Mouse (Mus musculus) hindbrain, embryonic 16.5 days (tissue): ENCODE measurements around the gene Barhl1. TPM values are rescaled to one million over a fixed set of nuclear protein-coding genes. Genes with fewer than 3 reads are reported as not detected.

Source experiments
- ATAC-seq: fragments of 200-750 bp; cut with Nextera tagmentation; 2 replicates; pipeline ENCODE4 v1.8.0; 2017; ENCODE audit warnings: moderate TSS enrichment, moderate library complexity
- H3K27ac ChIP-seq: fragments of 300-500 bp; sonication (generic); 2 replicates; pipeline ENCODE4 v1.5.1; 2014; ENCODE audit warnings: low read depth, mild to moderate bottlenecking, control low read depth, low read length, moderate library complexity
- H3K27me3 ChIP-seq: fragments of 300-500 bp; sonication (generic); replicated peaks from 2 replicates; pipeline ENCODE4 v1.6.1; 2014; ENCODE audit warnings: low read length; ENCODE audit not compliant: control insufficient read depth, insufficient read depth
- H3K36me3 ChIP-seq: fragments of 300-500 bp; sonication (generic); 2 replicates; pipeline ENCODE4 v1.6.1; 2014; ENCODE audit warnings: mild to moderate bottlenecking, low read length, moderate library complexity, mixed read lengths; ENCODE audit not compliant: control insufficient read depth, insufficient read depth
- H3K4me1 ChIP-seq: fragments of 300-500 bp; sonication (generic); 2 replicates; pipeline ENCODE4 v1.6.1; 2014; ENCODE audit warnings: low read depth, low read length; ENCODE audit not compliant: control insufficient read depth, insufficient read depth
- H3K4me2 ChIP-seq: fragments of 300-500 bp; sonication (generic); 2 replicates; pipeline ENCODE4 v1.6.1; 2014; ENCODE audit warnings: mild to moderate bottlenecking, low read length, control low read depth, moderate library complexity
- H3K4me3 ChIP-seq: fragments of 300-500 bp; sonication (generic); 2 replicates; pipeline ENCODE4 v1.5.1; 2014; ENCODE audit warnings: mild to moderate bottlenecking, low read length, control low read depth, moderate library complexity
- H3K9ac ChIP-seq: fragments of 300-500 bp; sonication (generic); 2 replicates; pipeline ENCODE4 v1.6.1; 2014; ENCODE audit warnings: low read depth, mild to moderate bottlenecking, control low read depth, low read length, moderate library complexity
- H3K9me3 ChIP-seq: fragments of 300-500 bp; sonication (generic); 2 replicates; pipeline ENCODE4 v1.6.1; 2014; ENCODE audit warnings: mild to moderate bottlenecking, low read length, moderate library complexity; ENCODE audit not compliant: control insufficient read depth
- WGBS: fragments of 180-500 bp; shearing (Covaris S2); extraction: QIAGEN DNeasy Blood & Tissue Kit; methylation state at CpG from one replicate; pipeline ENCODE4 v1.1.7; 2014; 5-methylcytosine and 5-hydroxymethylcytosine counted together
- polyA plus RNA-seq: library from polyadenylated mRNA; unstranded; fragments of >200 nt; fragmentation: Nextera tagmentation; extraction: Ambion mirVana; gene quantifications from 2 replicates; pipeline ENCODE4 v1.2.1, GENCODE M21; 2015

Gene Barhl1
- polyA plus RNA-seq, 1 experiment from 2014 or later: 29.3 TPM

GRCm38 (mm10) chr2:28892796-28893195 is 23.7 kb downstream of the Barhl1 start:
- 10% methylated on average over 1 of the region's 1 CpGs for WGBS
- H3K4me2 ChIP-seq: no peak overlapping the region
- no peak overlapping the region for H3K27ac ChIP-seq

GRCm38 (mm10) chr2:28884914-28885313 is 31.6 kb downstream of the Barhl1 start:
- H3K36me3 ChIP-seq: peaks cover 11% of the 10 kb centered on the region; the same call in 1 of the 2 replicates
- no peak for ATAC-seq
- no peak overlapping the region for H3K27ac ChIP-seq
- 62% methylated on average over 4 of the region's 4 CpGs for WGBS
- H3K4me2 ChIP-seq: no peak overlapping the region
- no peak overlapping the region for H3K9ac ChIP-seq
- no peaks in the 10 kb centered on the region; the same call in 1 of the 2 replicates for H3K4me1 ChIP-seq
- no peaks in the 10 kb centered on the region for H3K9me3 ChIP-seq
- H3K27me3 ChIP-seq: no peaks in the 10 kb centered on the region
- H3K4me3 ChIP-seq: no peak overlapping the region

More at GRCm38 (mm10) chr2:28892796-28893195, 23.7 kb downstream of the Barhl1 start:
- Histone ChIP-seq H3K27me3 (no peaks in the 10 kb centered on the region), H3K4me1 (no peaks in the 10 kb centered on the region), H3K36me3 (no peaks in the 10 kb centered on the region), H3K9me3 (no peaks in the 10 kb centered on the region), H3K4me3 (no peak overlapping the region), H3K9ac (no peak overlapping the region)
- no peak for ATAC-seq

- Histone ChIP-seq H3K9ac (no peak overlapping the region), H3K4me1 (no peaks in the 10 kb centered on the region; the same call in 1 of the 2 replicates), H3K27me3 (no peaks in the 10 kb centered on the region), H3K4me3 (no peak overlapping the region), H3K4me2 (no peak overlapping the region), H3K27ac (0 out of 2 replicates have a peak overlapping the region, but pooled peaks have one; percentile 23), H3K9me3 (no peaks in the 10 kb centered on the region), H3K36me3 (peaks cover 11% of the 10 kb centered on the region; the same call in 1 of the 2 replicates)
- ATAC-seq: no peak
- 59% methylated on average over 6 of the region's 6 CpGs for WGBS
Measured at GRCm38 (mm10) chr2:28882826-28883485, 33.5 kb downstream of the Barhl1 start.

- Histone ChIP-seq H3K4me3 (no peak overlapping the region), H3K4me1 (no peaks in the 10 kb centered on the region; the same call in 1 of the 2 replicates), H3K27ac (no peak overlapping the region), H3K4me2 (no peak overlapping the region), H3K36me3 (peaks cover 7% of the 10 kb centered on the region; the same call in 1 of the 2 replicates), H3K9ac (no peak overlapping the region), H3K9me3 (no peaks in the 10 kb centered on the region), H3K27me3 (no peaks in the 10 kb centered on the region)
- WGBS: 84% methylated on average over 3 of the region's 3 CpGs
- no peak for ATAC-seq
Measured at GRCm38 (mm10) chr2:28882047-28882446, 34.4 kb downstream of the Barhl1 start.

- Histone ChIP-seq H3K4me1 (no peaks in the 10 kb centered on the region; the same call in 1 of the 2 replicates), H3K9me3 (no peaks in the 10 kb centered on the region), H3K36me3 (peaks cover 8% of the 10 kb centered on the region), H3K27me3 (no peaks in the 10 kb centered on the region), H3K4me3 (no peak overlapping the region), H3K4me2 (no peak overlapping the region), H3K27ac (no peak overlapping the region), H3K9ac (no peak overlapping the region)
- peak; percentile 34; the same call in 1 of the 2 replicates for ATAC-seq
- 71% methylated on average over 3 of the region's 3 CpGs for WGBS
Measured at GRCm38 (mm10) chr2:28881275-28881674, 35.2 kb downstream of the Barhl1 start.

- ATAC-seq: no peak
- H3K4me2 ChIP-seq: no peak overlapping the region
- H3K27me3 ChIP-seq: no peaks in the 10 kb centered on the region
- H3K4me3 ChIP-seq: no peak overlapping the region
- no peaks in the 10 kb centered on the region for H3K4me1 ChIP-seq
- H3K9me3 ChIP-seq: no peaks in the 10 kb centered on the region
- H3K27ac ChIP-seq: no peak overlapping the region
- H3K9ac ChIP-seq: no peak overlapping the region
- peaks cover 10% of the 10 kb centered on the region; the same call in 1 of the 2 replicates for H3K36me3 ChIP-seq
- WGBS: 77% methylated on average over 11 of the region's 11 CpGs
Measured at GRCm38 (mm10) chr2:28875554-28875953, 40.9 kb downstream of the Barhl1 start.

GRCm38 (mm10) chr2:28867495-28867894 is 49.0 kb downstream of the Barhl1 start:
- no peaks in the 10 kb centered on the region; the same call in 1 of the 2 replicates for H3K4me1 ChIP-seq
- H3K36me3 ChIP-seq: peaks cover 7% of the 10 kb centered on the region; the same call in 1 of the 2 replicates
- H3K9ac ChIP-seq: no peak overlapping the region
- peak; percentile 96 for ATAC-seq
- H3K4me2 ChIP-seq: no peak overlapping the region
- no peak overlapping the region for H3K4me3 ChIP-seq
- no peak overlapping the region; the same call in 1 of the 2 replicates for H3K27ac ChIP-seq
- WGBS: 61% methylated on average over 7 of the region's 7 CpGs
- H3K27me3 ChIP-seq: no peaks in the 10 kb centered on the region
- H3K9me3 ChIP-seq: no peaks in the 10 kb centered on the region

GRCm38 (mm10) chr2:28863857-28864256 is 52.6 kb downstream of the Barhl1 start:
- Histone ChIP-seq H3K27me3 (no peaks in the 10 kb centered on the region), H3K9ac (no peak overlapping the region), H3K9me3 (no peaks in the 10 kb centered on the region), H3K27ac (no peak overlapping the region), H3K4me2 (no peak overlapping the region), H3K4me3 (no peak overlapping the region), H3K4me1 (no peaks in the 10 kb centered on the region; the same call in 1 of the 2 replicates), H3K36me3 (peaks cover 20% of the 10 kb centered on the region)
- ATAC-seq: no peak

- peak; percentile 84 for ATAC-seq
- Histone ChIP-seq H3K4me2 (no peak overlapping the region), H3K4me1 (no peaks in the 10 kb centered on the region), H3K27me3 (no peaks in the 10 kb centered on the region), H3K9ac (no peak overlapping the region), H3K9me3 (no peaks in the 10 kb centered on the region), H3K27ac (peak overlapping the region; percentile 12; the same call in 1 of the 2 replicates), H3K36me3 (peaks cover 23% of the 10 kb centered on the region), H3K4me3 (no peak overlapping the region)
- 79% methylated on average over 8 of the region's 8 CpGs for WGBS
Measured at GRCm38 (mm10) chr2:28860678-28861423, 55.6 kb downstream of the Barhl1 start.
